Mouse (Mus musculus) bone marrow macrophage, adult 2 months (primary cell): ENCODE measurements at regions not wholly inside any gene's neighbourhood (a gene's known extent, or its start where the extent isn't known, plus 50 kb on each side); places are given as distances from the start of the nearest gene placed in this dataset.

Experiments
- H3K27ac ChIP-seq: 2 replicates; pipeline ENCODE4 v1.5.1; 2012; ENCODE audit warnings: low read depth, low read length; ENCODE audit not compliant: insufficient read depth
- H3K4me1 ChIP-seq: 2 replicates; pipeline ENCODE4 v1.6.1; 2012; ENCODE audit warnings: low read length; ENCODE audit not compliant: control insufficient read depth, insufficient read depth
- H3K4me3 ChIP-seq: 2 replicates; pipeline ENCODE4 v1.5.1; 2012; ENCODE audit warnings: mild to moderate bottlenecking, low read length, moderate library complexity; ENCODE audit not compliant: insufficient read depth
- CTCF ChIP-seq: IDR thresholded peaks from 2 replicates; pipeline ENCODE4 v1.5.1; 2012; ENCODE audit warnings: low read depth, mild to moderate bottlenecking, low read length, moderate library complexity
- POLR2A ChIP-seq: IDR thresholded peaks from 2 replicates; pipeline ENCODE4 v1.6.1; 2012; ENCODE audit warnings: mild to moderate bottlenecking, low read depth, low read length, borderline replicate concordance

DNA sequence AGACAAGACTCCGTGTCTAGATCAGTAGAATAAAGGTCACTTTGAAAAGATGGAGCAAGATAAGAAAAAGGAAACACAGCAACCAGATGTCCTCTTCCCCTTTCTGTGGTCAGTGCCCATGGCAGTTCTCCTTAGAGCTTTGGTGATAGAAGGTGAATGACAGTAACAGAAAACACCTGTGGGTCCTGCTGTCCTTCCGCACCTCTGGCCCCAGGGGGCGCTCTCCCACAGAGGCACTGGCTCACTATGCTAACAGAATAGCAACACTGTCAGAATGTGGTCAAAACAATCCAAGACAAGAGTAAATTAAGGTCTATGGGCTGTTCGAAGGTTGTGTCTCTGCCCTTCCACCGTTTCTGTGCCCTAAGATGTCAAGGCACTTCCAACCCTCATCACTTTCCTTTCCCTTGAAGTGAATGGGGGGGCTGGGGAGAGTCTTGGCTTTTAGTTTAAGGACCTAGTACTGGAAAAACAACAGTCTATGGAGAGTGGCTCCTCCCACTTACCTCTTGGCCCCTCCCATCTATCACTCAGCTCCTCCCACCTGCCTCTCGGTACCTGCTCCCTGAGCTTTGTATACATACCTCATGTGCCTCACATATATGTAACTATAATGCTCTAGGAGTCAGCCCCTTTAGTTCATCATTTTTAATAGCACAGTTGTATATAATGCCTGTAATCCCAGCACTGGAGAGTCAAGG lies 86.2 kb upstream of the Tank start:
- TF ChIP-seq POLR2A (no peak), CTCF (peak; percentile 62; the same call in 1 of the 2 replicates)
- Histone ChIP-seq H3K27ac (no peak overlapping the region), H3K4me1 (peaks cover 14% of the 10 kb centered on the region), H3K4me3 (no peak overlapping the region)

GRCm38 (mm10) chr2:61490436-61491109 lies 87.8 kb upstream of the Tank start:
- no peak for TF ChIP-seq POLR2A
- TF ChIP-seq CTCF = peak; percentile 27; the same call in 1 of the 2 replicates
- H3K4me1 ChIP-seq = peaks cover 12% of the 10 kb centered on the region
- no peak overlapping the region for H3K4me3 ChIP-seq
- no peak overlapping the region for H3K27ac ChIP-seq

DNA sequence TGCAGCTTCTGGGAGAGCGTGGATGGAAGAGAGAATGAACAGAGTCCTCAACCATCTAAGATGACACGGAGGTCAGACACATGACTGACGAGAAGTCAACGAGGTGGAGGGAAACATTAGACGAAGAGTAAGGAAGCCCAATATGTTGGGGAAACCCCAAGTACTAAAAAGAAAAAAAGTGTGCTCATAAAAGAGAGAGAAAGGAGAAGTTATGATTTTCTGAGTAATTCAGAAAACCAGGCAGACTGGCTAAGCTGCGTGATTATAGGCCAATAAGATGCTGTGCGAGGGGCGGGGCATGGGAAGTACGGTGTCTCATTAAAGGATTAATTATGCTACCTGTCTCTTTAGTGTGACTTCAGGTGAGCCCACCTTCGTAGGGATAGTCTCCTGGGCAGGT lies 88.6 kb upstream of the Tank start:
- TF ChIP-seq CTCF = no peak
- no peak for TF ChIP-seq POLR2A
- Histone ChIP-seq H3K4me3 (no peak overlapping the region), H3K27ac (no peak overlapping the region), H3K4me1 (peaks cover 12% of the 10 kb centered on the region)

- Histone ChIP-seq H3K27ac (no peak overlapping the region), H3K4me1 (peaks cover 12% of the 10 kb centered on the region), H3K4me3 (no peak overlapping the region)
- TF ChIP-seq CTCF = no peak
- no peak for TF ChIP-seq POLR2A
Measured at GRCm38 (mm10) chr2:61483820-61484219, 94.6 kb upstream of the Tank start.

DNA sequence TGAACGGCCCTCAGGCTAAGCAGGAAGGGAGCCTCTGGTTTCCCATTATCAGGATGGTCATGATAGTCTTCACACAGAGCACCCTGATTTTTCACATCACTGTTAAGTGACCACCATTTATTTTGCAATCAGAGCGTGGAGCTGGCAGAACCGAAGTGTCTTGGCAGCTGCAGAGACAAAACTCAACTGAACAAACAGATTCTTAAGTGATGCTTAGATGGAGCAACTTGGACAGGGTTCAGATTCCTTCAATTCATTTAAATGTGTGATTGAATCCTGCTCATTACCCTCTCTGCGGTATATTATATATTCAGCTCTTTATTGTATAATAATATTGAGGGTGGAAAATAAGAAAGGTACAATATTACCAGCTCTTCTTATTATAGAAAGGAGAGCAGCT lies 101.7 kb upstream of the Tank start:
- Histone ChIP-seq H3K27ac (no peak overlapping the region), H3K4me1 (peaks cover 9% of the 10 kb centered on the region), H3K4me3 (no peak overlapping the region)
- TF ChIP-seq CTCF (no peak), POLR2A (no peak)

- Histone ChIP-seq H3K4me3 (no peak overlapping the region), H3K4me1 (peaks cover 9% of the 10 kb centered on the region), H3K27ac (no peak overlapping the region)
- TF ChIP-seq CTCF = no peak
- TF ChIP-seq POLR2A = no peak
Measured at GRCm38 (mm10) chr2:61474626-61475025, 103.8 kb upstream of the Tank start.

DNA sequence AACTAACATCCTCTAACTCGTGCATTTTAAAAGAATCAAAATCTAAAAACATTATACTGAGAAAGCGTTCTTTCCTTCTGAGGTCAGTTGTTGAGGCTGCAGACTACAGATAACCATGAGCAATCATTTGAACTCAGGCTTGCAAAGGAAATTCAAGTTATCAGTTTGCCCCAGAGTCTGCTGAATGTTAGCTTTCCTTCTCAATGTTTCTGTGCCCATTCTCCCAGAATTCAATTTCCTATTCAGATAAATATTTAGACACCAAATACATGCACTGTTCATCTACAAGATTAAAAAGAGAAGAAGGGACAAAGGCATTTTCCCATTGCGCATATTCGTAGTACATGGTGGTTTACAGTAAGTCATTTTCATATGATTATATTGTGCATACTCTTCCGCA lies 107.9 kb upstream of the Tank start:
- Histone ChIP-seq H3K4me3 (no peak overlapping the region), H3K4me1 (peaks cover 6% of the 10 kb centered on the region; the same call in 1 of the 2 replicates), H3K27ac (no peak overlapping the region)
- TF ChIP-seq POLR2A (no peak), CTCF (no peak)

GRCm38 (mm10) chr2:61470064-61470463 lies 108.3 kb upstream of the Tank start:
- Histone ChIP-seq H3K27ac (no peak overlapping the region), H3K4me1 (peaks cover 6% of the 10 kb centered on the region; the same call in 1 of the 2 replicates), H3K4me3 (no peak overlapping the region)
- TF ChIP-seq CTCF (no peak), POLR2A (no peak)

DNA sequence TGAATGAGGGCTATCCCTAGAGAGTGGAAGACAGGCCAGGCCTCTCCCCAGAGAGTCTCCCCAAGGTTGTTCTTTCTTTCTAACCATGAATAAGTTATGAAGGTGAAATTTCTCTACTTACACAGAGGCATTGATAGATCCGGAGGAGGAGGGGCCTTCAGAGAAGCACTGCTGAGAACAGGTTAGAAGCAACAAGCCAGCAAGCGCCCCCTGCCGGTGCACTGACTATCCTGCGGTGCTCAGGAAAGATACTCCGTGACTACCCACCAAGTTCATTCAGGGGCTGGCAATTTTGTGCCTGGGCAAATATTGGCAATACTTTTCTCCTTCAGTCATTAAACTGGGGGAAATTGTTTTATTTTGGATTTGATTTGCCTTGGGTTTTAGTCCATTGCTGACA lies 122.5 kb upstream of the Tank start:
- Histone ChIP-seq H3K4me3 (no peak overlapping the region), H3K4me1 (no peaks in the 10 kb centered on the region), H3K27ac (no peak overlapping the region)
- TF ChIP-seq CTCF (peak; percentile 87), POLR2A (no peak)

DNA sequence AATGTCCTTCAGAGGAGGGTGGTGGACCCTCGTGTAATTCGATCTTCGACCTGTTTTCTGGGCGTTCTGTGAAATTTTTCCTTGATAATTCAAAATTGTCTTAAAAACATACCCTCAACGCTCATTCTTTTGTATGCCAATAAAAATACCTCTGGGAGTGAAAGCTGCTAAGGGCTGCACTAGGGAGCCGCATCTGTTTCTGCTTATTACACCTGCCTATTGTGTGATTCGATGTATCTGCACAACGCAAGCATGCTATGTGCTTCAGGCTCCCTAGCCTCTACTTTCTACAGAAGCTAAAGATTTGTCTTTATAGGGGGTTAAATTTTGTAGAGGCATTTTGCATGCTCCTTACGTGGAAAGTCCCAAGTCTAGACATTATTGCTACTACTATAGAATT lies 123.7 kb upstream of the Tank start:
- no peaks in the 10 kb centered on the region for H3K4me1 ChIP-seq
- no peak overlapping the region for H3K27ac ChIP-seq
- TF ChIP-seq CTCF (no peak), POLR2A (no peak)
- H3K4me3 ChIP-seq = no peak overlapping the region

DNA sequence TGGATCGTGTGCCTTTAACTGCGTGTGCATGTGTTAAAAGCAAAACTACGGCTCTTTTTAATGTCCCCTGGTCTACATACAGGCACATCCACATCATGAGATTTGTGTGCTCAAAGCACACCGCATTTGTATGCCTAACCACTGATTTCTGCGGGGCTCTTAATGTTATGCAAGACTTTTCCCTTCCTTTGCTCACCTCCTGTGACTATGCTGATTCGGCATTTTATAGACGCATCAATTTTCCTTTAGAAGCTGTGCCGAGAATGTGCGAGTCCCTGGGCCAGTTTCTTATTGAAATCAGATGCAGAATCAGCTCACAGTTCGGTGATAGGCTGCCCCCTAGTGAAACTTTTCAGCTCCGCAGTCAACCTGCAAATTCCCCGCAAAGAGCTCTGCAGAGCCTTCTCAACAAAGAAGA lies 124.1 kb upstream of the Tank start:
- peak overlapping the region; percentile 56 for H3K4me3 ChIP-seq
- no peak overlapping the region for H3K27ac ChIP-seq
- H3K4me1 ChIP-seq = no peaks in the 10 kb centered on the region
- TF ChIP-seq POLR2A (no peak), CTCF (peak; percentile 82)
